Mouse (Mus musculus): ENCODE measurements around the gene Tmem167. TPM values are rescaled to one million over a fixed set of nuclear protein-coding genes. Genes with fewer than 3 reads are reported as not detected.

Gene Tmem167
- polyA plus RNA-seq, 1 experiment from 2014 or later = 57.2 TPM

Other genes with a start within 250 kb of the Tmem167 start
- gene Xrcc4, start 485 bp downstream of the Tmem167 start, polyA plus RNA-seq (2014; fragmentation: Nextera tagmentation; extraction: Ambion mirVana) = 15.0 and 15.6 TPM in 2 replicates

Measured in midbrain, embryonic 14.5 days (tissue).